Mouse (Mus musculus) E14TG2a.4 (cell line): ENCODE data around the gene Gnb1l.

Experiments
- H3K27me3 ChIP-seq: 2 replicates; pipeline ENCODE4 v1.6.1; 2014; ENCODE audit warnings: low read length, control low read depth; ENCODE audit not compliant: insufficient read depth
- H3K36me3 ChIP-seq: 2 replicates; pipeline ENCODE4 v1.6.1; 2014; ENCODE audit warnings: low read length, control low read depth; ENCODE audit not compliant: insufficient read depth
- H3K4me1 ChIP-seq: replicated peaks from 2 replicates; pipeline ENCODE4 v1.6.1; 2014; ENCODE audit warnings: low read depth, low read length, control low read depth
- H3K4me3 ChIP-seq: replicated peaks from 2 replicates; pipeline ENCODE4 v1.5.1; 2014; ENCODE audit warnings: mild to moderate bottlenecking, low read length
- H3K9me3 ChIP-seq: 2 replicates; pipeline ENCODE4 v1.6.1; 2014; ENCODE audit warnings: low read length, control low read depth
- CTCF ChIP-seq: conservative IDR thresholded peaks from 2 replicates; pipeline ENCODE4 v1.5.1; 2014; ENCODE audit warnings: low read length
- NANOG ChIP-seq: IDR thresholded peaks from 2 replicates; pipeline ENCODE4 v1.6.1; 2014; ENCODE audit warnings: borderline replicate concordance, low read length, mixed read lengths
- POU5F1 ChIP-seq: IDR thresholded peaks from 2 replicates; pipeline ENCODE4 v1.6.1; 2014; ENCODE audit warnings: low read length, borderline replicate concordance

Gene Gnb1l

DNA sequence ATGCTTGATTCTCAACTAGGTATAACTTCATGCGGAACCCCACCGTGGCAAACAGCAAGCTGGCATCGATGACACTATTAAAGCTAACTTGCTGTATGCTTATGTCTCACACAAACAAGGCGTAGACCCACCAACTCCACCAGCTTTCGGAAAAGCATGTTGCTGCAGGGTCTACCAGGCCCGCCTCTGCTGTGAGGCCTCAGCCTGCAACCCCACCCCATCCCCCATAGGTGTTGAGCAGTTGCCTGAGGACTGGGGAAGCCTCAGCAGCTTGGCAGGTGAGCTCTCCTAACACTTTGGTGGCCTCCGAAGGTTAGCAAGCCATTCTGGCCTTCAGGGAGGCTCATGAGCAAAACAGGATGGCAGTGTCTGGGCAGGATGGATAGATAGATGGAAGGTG is 70.1 kb downstream of the Gnb1l start:
- Histone ChIP-seq H3K9me3 (no peaks in the 10 kb centered on the region), H3K36me3 (peaks cover 12% of the 10 kb centered on the region), H3K27me3 (0 out of 2 replicates have a peak, but pooled peaks cover 2% of the 10 kb centered on the region), H3K4me3 (no peak overlapping the region), H3K4me1 (no peaks in the 10 kb centered on the region)
- no peak for TF ChIP-seq POU5F1
- TF ChIP-seq NANOG = no peak
- no peak for TF ChIP-seq CTCF

DNA sequence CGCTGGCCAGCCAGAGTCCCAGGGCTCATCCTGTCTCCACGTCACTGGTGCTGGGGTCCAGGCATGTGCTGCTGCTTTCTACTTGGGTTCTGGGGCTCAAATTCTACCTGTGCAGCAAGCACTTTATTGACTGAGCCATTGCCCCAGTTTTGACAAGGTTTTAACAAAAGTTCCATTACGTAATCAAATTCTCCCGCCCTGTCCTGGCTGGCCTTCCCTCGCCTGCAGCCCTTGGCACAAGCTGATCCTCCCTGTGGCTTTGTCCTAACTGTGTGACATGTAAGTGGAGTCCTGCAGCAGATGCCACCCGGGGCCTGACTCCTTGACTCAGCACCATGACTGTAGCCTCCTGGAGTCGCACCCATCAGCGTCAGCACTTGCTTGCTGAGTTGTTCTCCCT is 75.7 kb downstream of the Gnb1l start:
- no peak for TF ChIP-seq POU5F1
- TF ChIP-seq CTCF = no peak
- no peak for TF ChIP-seq NANOG
- Histone ChIP-seq H3K36me3 (no peaks in the 10 kb centered on the region), H3K9me3 (no peaks in the 10 kb centered on the region), H3K27me3 (peaks cover 40% of the 10 kb centered on the region), H3K4me3 (no peak overlapping the region), H3K4me1 (no peaks in the 10 kb centered on the region; the same call in 1 of the 2 replicates)

DNA sequence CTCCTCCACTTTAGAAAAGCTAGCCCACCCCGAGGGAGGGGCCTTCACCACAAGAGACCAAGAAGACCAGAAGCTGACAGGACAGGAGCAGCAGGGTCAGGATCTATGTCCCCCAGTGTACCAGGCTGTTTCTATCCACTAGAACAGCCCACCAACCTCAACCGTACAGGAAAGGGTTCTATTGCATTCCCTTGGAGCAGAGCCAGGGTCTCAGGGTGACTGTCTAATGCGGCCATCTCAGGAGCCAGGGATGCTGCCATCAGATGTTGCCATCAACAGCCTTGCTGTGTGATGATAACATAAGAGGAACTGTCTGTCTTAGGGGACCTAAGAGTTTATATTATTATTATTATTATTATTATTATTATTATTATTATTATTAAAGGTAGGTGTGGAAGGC is 78.6 kb downstream of the Gnb1l start:
- H3K4me1 ChIP-seq = peaks cover 8% of the 10 kb centered on the region
- H3K36me3 ChIP-seq = no peaks in the 10 kb centered on the region
- no peak for TF ChIP-seq NANOG
- no peak for TF ChIP-seq CTCF
- no peak for TF ChIP-seq POU5F1
- H3K4me3 ChIP-seq = no peak overlapping the region
- H3K27me3 ChIP-seq = peaks cover 69% of the 10 kb centered on the region
- no peaks in the 10 kb centered on the region for H3K9me3 ChIP-seq

DNA sequence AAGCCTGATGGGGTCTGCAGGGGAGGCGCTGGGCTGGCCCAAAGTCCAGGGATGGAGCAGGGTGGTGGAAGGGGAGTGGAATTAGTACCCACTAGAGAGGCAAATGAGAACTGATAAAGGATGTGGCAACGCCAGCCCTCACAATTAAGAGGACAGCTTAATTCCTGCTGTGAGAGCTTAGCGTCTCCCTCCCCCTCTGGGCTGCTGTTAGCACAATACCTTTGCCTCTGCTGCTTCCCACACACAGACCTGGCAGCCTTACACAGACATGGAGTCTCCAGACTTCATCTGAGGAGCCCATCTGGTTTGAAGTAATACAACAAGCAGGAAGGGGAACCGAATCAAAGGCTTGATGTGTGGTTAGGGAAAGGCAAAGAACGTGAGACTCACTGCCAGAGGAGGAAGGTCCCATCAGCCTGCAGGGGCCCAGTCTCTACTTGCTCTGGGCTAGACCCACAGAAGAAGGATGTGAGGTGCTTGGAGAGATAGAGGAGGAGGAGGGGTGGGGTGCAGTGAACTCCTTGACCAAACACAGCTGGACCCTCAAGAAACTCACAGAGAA is 79.2 kb downstream of the Gnb1l start:
- no peak overlapping the region for H3K4me3 ChIP-seq
- no peaks in the 10 kb centered on the region for H3K36me3 ChIP-seq
- H3K27me3 ChIP-seq = peaks cover 75% of the 10 kb centered on the region
- H3K9me3 ChIP-seq = no peaks in the 10 kb centered on the region
- TF ChIP-seq CTCF (no peak), POU5F1 (no peak), NANOG (no peak)
- peaks cover 9% of the 10 kb centered on the region for H3K4me1 ChIP-seq

DNA sequence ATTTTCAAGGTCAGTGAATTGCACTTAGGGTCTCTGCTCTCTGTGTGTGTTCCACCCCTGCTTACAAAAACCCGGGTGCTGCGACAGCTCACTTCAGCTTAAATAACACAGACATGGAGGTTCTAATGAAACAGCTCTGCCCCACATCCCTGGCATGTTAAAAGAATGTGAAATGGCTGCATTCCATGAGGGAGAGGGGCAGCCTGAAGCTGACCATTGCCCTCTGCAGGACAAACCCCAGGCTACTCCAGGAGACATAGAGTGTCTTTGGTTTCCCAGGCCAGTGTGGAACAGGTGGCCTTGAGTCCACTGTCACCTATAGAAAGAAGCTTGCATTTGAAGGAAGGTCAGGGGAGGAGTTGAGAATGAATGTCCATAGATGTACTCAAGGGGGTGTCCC is 81.9 kb downstream of the Gnb1l start:
- no peak for TF ChIP-seq NANOG
- TF ChIP-seq POU5F1 = no peak
- no peak for TF ChIP-seq CTCF
- H3K4me1 ChIP-seq = peaks cover 14% of the 10 kb centered on the region

DNA sequence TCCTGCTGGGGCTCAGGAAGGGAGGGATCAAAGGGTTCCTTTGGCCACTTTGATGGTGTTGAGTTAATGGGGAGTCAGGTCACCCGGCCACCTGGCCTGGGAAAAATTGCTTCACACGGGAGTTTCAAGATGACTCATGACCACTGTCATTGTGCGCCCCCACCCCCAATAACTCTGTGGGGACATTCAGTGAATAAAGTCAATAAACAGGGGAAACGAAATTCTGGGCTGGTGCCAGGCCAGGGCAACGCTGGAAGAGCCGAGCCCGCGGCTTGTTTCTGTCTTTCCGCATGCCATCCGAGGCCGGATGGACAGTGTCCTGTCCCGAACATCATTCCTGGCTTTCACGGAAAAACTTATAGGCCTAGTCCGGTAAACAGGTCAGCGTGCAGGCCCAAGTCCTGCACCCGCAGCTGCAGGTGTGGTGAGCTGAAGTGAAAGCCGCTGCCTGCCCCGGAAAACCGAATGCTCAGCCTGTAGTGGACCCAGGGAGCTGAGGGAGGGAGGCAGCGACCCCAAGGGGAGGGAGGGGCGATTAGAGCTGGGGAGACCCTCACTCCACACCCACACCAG is 82.6 kb downstream of the Gnb1l start:
- peaks cover 95% of the 10 kb centered on the region for H3K27me3 ChIP-seq
- peaks cover 20% of the 10 kb centered on the region for H3K4me1 ChIP-seq
- no peaks in the 10 kb centered on the region for H3K36me3 ChIP-seq
- TF ChIP-seq POU5F1 (no peak), CTCF (no peak), NANOG (no peak)
- no peaks in the 10 kb centered on the region for H3K9me3 ChIP-seq
- peak overlapping the region; percentile 73 for H3K4me3 ChIP-seq

More for the DNA sequence above, 81.9 kb downstream of the Gnb1l start:
- Histone ChIP-seq H3K4me3 (no peak overlapping the region), H3K9me3 (no peaks in the 10 kb centered on the region), H3K27me3 (peaks cover 93% of the 10 kb centered on the region), H3K36me3 (no peaks in the 10 kb centered on the region)

DNA sequence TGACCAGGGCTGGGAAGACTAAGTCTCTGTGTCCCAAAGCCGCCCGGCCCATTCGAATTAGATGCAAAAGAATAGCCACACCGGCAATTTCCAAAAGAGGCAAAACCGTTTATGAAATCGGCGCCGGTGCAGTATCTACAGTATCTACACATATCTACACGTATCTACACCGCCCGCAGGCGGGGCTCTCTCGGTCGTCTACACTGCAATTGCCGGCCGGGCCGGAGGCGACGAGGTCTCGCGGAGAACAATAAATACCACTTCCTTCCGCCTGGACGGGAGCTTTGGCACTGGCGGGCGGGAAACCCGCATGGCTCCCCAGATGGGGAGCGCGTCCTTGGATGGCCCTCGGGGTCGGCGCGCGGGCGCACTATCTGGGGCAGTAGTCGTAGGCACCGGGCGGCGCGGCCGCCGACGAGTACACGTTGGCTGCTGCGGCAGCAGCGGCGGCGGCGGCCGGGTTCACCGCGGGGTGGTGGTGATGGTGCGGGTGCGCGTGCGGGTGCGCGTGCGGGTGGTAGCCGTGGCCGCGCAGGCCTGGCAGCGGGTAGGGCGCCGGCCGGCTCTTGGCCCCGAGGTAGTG is 83.2 kb downstream of the Gnb1l start:
- Histone ChIP-seq H3K4me3 (peak overlapping the region; percentile 73), H3K9me3 (no peaks in the 10 kb centered on the region), H3K36me3 (no peaks in the 10 kb centered on the region), H3K4me1 (peaks cover 23% of the 10 kb centered on the region), H3K27me3 (peaks cover 96% of the 10 kb centered on the region)
- TF ChIP-seq NANOG (no peak), POU5F1 (no peak), CTCF (no peak)

DNA sequence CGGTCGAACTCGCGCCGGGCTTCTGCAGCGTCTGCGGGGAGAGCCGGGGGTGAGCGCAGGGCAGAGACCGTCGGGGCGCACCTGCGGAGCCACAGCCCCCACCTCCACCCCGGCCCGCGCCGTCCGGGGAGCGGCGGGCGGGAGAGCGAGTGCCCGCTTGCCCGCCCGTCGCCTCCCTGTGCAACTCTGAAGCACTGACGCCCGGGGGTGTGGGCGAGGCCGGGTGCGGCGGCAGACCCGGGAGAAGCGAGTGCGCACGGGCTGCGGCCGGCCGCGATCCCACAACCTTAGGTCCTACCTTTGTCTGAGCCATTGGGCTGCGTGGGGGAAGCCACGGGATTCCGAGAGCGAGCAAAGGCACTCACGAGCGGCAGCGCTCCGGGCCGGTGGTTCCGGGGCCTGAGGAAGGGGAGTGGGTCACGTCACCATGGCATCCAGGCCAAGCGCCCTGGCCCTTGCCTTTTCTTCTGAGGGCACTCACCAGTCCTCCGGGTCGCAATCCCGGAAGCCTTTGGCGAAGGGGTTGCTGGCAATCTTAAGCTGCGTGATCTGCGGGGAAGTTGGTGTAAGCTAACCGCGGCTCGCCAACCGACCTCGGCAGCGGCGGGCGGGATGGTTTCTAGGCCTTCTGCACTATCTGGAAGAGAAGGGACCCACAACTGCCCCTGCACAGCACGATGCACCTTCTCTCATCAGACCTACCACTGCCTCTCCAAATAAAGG is 84.1 kb downstream of the Gnb1l start:
- H3K36me3 ChIP-seq = no peaks in the 10 kb centered on the region
- TF ChIP-seq POU5F1 (no peak), NANOG (no peak), CTCF (no peak)
- peaks cover 95% of the 10 kb centered on the region for H3K27me3 ChIP-seq
- H3K4me3 ChIP-seq = peak overlapping the region; percentile 73
- peaks cover 28% of the 10 kb centered on the region for H3K4me1 ChIP-seq
- no peaks in the 10 kb centered on the region for H3K9me3 ChIP-seq
